Comparison of ENCODE assay signal across 10 mouse cellular contexts in the genomic region with DNA sequence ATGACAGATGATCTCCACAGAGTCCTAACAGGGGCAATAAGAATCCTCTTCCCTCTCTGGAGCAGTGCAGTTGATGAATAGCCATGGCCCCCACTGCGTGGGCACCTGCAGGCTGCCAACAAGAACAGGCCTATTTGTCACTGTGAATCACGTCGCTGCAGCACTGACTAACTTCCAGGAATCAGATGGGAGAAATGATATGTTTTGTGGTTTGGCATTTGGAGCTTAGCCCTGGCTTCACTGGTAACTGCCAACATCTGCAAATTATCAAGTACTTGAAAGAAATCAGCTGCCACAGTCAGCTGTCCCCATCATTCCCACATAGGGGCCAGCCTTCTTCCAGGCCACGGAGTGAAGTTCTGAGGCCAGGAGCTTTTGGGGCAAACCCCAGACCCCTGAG.
DNase-seq lines count a peak whose midpoint lies in the region; ATAC-seq and TF ChIP-seq lines count a peak whose summit lies in the region.
"Had no signal": no experiment of that assay in that cellular context is flagged by ENCODE, and none has a peak within 500 bp of the region (broad histone marks: within the 10 kb centered on the region; RNA-seq: fewer than 3 reads in every experiment).

No protein-coding gene starts in this region.

- H3K27me3 ChIP-seq in midbrain, postnatal 0 days (ENCODE audit: insufficient read depth, low read length) = no peaks in the 10 kb centered on the region
- H3K27me3 ChIP-seq in midbrain, embryonic 16.5 days (ENCODE audit: control insufficient read depth, insufficient read depth, low read depth, low read length) = no peaks in the 10 kb centered on the region
- no peaks in the 10 kb centered on the region for H3K27me3 ChIP-seq in embryonic facial prominence, embryonic 15.5 days
- no peaks in the 10 kb centered on the region for H3K27me3 ChIP-seq in stomach, embryonic 16.5 days (ENCODE audit: control insufficient read depth, insufficient read depth, low read length)
- H3K27me3 ChIP-seq: lung, embryonic 15.5 days had no signal

- DNase-seq in frontal cortex, postnatal 14 days (ENCODE audit: low spot score in 2 of 2) = no peak
- peak; percentile 41 for DNase-seq in midbrain, postnatal 0 days (ENCODE audit: low spot score)
- no peak for DNase-seq in left cerebral cortex, postnatal 14 days (ENCODE audit: low spot score in 2 of 2)
- DNase-seq in right cerebral cortex, postnatal 4 days = no peak
- DNase-seq: heart, postnatal 14 days had no signal

- no peak overlapping the region for H3K27ac ChIP-seq in midbrain, postnatal 0 days (ENCODE audit: low read depth, low read length)
- H3K27ac ChIP-seq in midbrain, embryonic 16.5 days (ENCODE audit: low read length) = no peak overlapping the region
- peak overlapping the region; percentile 58; the same call in 1 of the 2 replicates for H3K27ac ChIP-seq in embryonic facial prominence, embryonic 15.5 days (replicated peaks)
- no peak overlapping the region for H3K27ac ChIP-seq in stomach, embryonic 16.5 days (ENCODE audit: low read length)

- H3K9me3 ChIP-seq in midbrain, postnatal 0 days (ENCODE audit: low read length) = no peaks in the 10 kb centered on the region
- no peaks in the 10 kb centered on the region for H3K9me3 ChIP-seq in midbrain, embryonic 16.5 days (replicated peaks; ENCODE audit: control insufficient read depth, low read length, poor library complexity, severe bottlenecking)
- H3K9me3 ChIP-seq in embryonic facial prominence, embryonic 15.5 days (replicated peaks) = no peaks in the 10 kb centered on the region
- no peaks in the 10 kb centered on the region; the same call in 1 of the 2 replicates for H3K9me3 ChIP-seq in stomach, embryonic 16.5 days (replicated peaks; ENCODE audit: control insufficient read depth, low read length)
- H3K9me3 ChIP-seq: lung, embryonic 15.5 days had no signal

- no peaks in the 10 kb centered on the region for H3K4me1 ChIP-seq in midbrain, postnatal 0 days (ENCODE audit: insufficient read depth, low read length)
- H3K4me1 ChIP-seq in midbrain, embryonic 16.5 days (ENCODE audit: control insufficient read depth, insufficient read depth, low read length) = no peaks in the 10 kb centered on the region
- peaks cover 50% of the 10 kb centered on the region for H3K4me1 ChIP-seq in embryonic facial prominence, embryonic 15.5 days
- H3K4me1 ChIP-seq in stomach, embryonic 16.5 days (ENCODE audit: control insufficient read depth, insufficient read depth, low read length) = peaks cover 21% of the 10 kb centered on the region

- peak; percentile 58; the same call in 1 of the 2 replicates for ATAC-seq in frontal cortex, adult (ENCODE audit: low TSS enrichment)
- no peak for ATAC-seq in midbrain, postnatal 0 days (ENCODE audit: low FRiP score)
- ATAC-seq in midbrain, embryonic 16.5 days = no peak
- peak; percentile 48; the same call in 1 of the 2 replicates for ATAC-seq in embryonic facial prominence, embryonic 15.5 days (ENCODE audit: insufficient number of reproducible peaks, low FRiP score, low TSS enrichment, low read depth)
- 0 out of 2 replicates have a peak, but pooled peaks have one; percentile 12 for ATAC-seq in stomach, embryonic 16.5 days (ENCODE audit: insufficient read depth, low FRiP score)

- intact Hi-C loops in left cerebral cortex, postnatal 14 days (cut with DNase I) = no loop called here

- no peak for TF ChIP-seq CTCF in midbrain, postnatal 0 days (IDR thresholded peaks at IDR 0.05)

- 74% methylated on average over 4 of the region's 4 CpGs for WGBS in midbrain, postnatal 0 days
- 80% methylated on average over 4 of the region's 4 CpGs for WGBS in midbrain, embryonic 16.5 days
- 27% methylated on average over 4 of the region's 4 CpGs for WGBS in embryonic facial prominence, embryonic 15.5 days
- 38% methylated on average over 4 of the region's 4 CpGs for WGBS in stomach, embryonic 16.5 days

- no peak overlapping the region for H3K4me3 ChIP-seq in midbrain, postnatal 0 days (ENCODE audit: low read depth, low read length)
- H3K4me3 ChIP-seq in midbrain, embryonic 16.5 days (ENCODE audit: low read depth, low read length) = no peak overlapping the region
- H3K4me3 ChIP-seq in embryonic facial prominence, embryonic 15.5 days (replicated peaks) = no peak overlapping the region
- no peak overlapping the region for H3K4me3 ChIP-seq in stomach, embryonic 16.5 days (replicated peaks; ENCODE audit: low read length)
- H3K4me3 ChIP-seq: lung, embryonic 15.5 days had no signal

- H3K36me3 ChIP-seq in midbrain, postnatal 0 days (ENCODE audit: insufficient read depth, low read length) = no peaks in the 10 kb centered on the region
- no peaks in the 10 kb centered on the region for H3K36me3 ChIP-seq in midbrain, embryonic 16.5 days (ENCODE audit: control insufficient read depth, insufficient read depth, low read length)
- no peaks in the 10 kb centered on the region for H3K36me3 ChIP-seq in embryonic facial prominence, embryonic 15.5 days
- H3K36me3 ChIP-seq in stomach, embryonic 16.5 days (ENCODE audit: control insufficient read depth, insufficient read depth, low read length) = no peaks in the 10 kb centered on the region
- H3K36me3 ChIP-seq: lung, embryonic 15.5 days had no signal

- H3K9ac ChIP-seq in midbrain, postnatal 0 days (replicated peaks; ENCODE audit: low read length, poor library complexity, severe bottlenecking) = no peak overlapping the region
- no peak overlapping the region for H3K9ac ChIP-seq in midbrain, embryonic 16.5 days (ENCODE audit: low read depth, low read length)
- no peak overlapping the region for H3K9ac ChIP-seq in embryonic facial prominence, embryonic 15.5 days
- no peak overlapping the region for H3K9ac ChIP-seq in stomach, embryonic 16.5 days (ENCODE audit: low read length)
- H3K9ac ChIP-seq: lung, embryonic 15.5 days had no signal

- no peak overlapping the region for H3K4me2 ChIP-seq in midbrain, postnatal 0 days (ENCODE audit: low read depth, low read length, poor library complexity, severe bottlenecking)
- H3K4me2 ChIP-seq in midbrain, embryonic 16.5 days (ENCODE audit: low read length) = no peak overlapping the region
- no peak overlapping the region for H3K4me2 ChIP-seq in embryonic facial prominence, embryonic 15.5 days (replicated peaks)
- H3K4me2 ChIP-seq in stomach, embryonic 16.5 days (ENCODE audit: low read depth, low read length) = no peak overlapping the region
- H3K4me2 ChIP-seq: lung, embryonic 15.5 days had no signal

Comparison
In these comparisons a context has a peak if more than half of its experiments do, and no peak if none do; other contexts are left out.
1. ATAC-seq: peak in frontal cortex, adult (single experiment), embryonic facial prominence, embryonic 15.5 days (single experiment) and stomach, embryonic 16.5 days (single experiment); none in midbrain, postnatal 0 days (single experiment) and midbrain, embryonic 16.5 days (single experiment).